In the genomic region with DNA sequence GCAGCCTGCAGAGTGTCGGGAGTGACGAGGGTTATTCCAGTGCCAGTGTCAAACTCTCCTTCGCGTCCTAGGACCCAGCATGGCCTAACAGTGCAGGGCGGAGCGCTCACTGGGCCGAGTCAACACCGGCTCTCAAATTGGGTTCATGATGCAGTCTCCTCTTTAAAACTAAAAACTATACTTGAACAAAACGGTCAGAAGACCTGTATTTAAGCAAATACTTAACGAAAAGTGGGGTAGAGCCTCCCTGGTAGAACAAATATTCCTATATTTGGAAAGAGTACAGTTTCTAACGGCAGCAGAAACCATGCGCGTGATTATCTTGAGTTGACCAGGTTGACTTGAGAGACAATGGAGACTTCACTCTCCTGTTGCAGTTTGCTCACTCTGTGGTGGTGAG, we compare ENCODE assay signal across 27 mouse cellular contexts. TPM values are rescaled to one million over a fixed set of nuclear protein-coding genes. Genes with fewer than 3 reads are reported as not detected.
"Had no signal": no experiment of that assay in that cellular context is flagged by ENCODE, and none has a peak within 500 bp of the region (broad histone marks: within the 10 kb centered on the region; RNA-seq: fewer than 3 reads in every experiment).

TSS of gene Gm10197 (minus strand) at position 101 of the 400 bp plus-strand sequence.

- ATAC-seq: intestine, embryonic 16.5 days had no signal

- H3K27me3 ChIP-seq: liver, embryonic 13.5 days had no signal

- H3K9ac ChIP-seq: liver, embryonic 13.5 days had no signal

- DNase-seq: kidney, adult 18-20 months; kidney, postnatal 14 days; layer of hippocampus, adult 9-11 months; liver, embryonic 13.5 days; lung, adult 2 months; lung, postnatal 14 days; lung, postnatal 4 days; midbrain, embryonic 14.5 days; thymus, postnatal 25 days had no signal

- H3K27ac ChIP-seq: liver, embryonic 13.5 days had no signal

- H3K4me2 ChIP-seq: liver, embryonic 13.5 days; midbrain, embryonic 11.5 days had no signal

- H3K4me3 ChIP-seq: layer of hippocampus, adult 2 months; liver, embryonic 13.5 days had no signal

- H3K9me3 ChIP-seq: liver, embryonic 13.5 days had no signal

RNA-seq across cellular contexts. Expression of gene Gm10197, which starts in this region (rescaled TPM):
- total RNA-seq: layer of hippocampus, adult 2 months; layer of hippocampus, postnatal 25 days; left cerebral cortex, adult 18-20 months; left cerebral cortex, postnatal 25 days; liver, adult 2 months; megakaryocyte progenitor cell, adult 5-6 weeks; megakaryocyte-erythroid progenitor cell, adult 5-6 weeks; midbrain, postnatal 0 days had no signal
- polyA plus RNA-seq: intestine, embryonic 16.5 days; large intestine, adult 2 months; limb, embryonic 14.5 days; liver, adult 2 months; liver, embryonic 13.5 days; liver, embryonic 16.5 days; lung, adult 2 months; lung, embryonic 16.5 days; midbrain, embryonic 11.5 days; midbrain, postnatal 0 days; neural tube, embryonic 11.5 days; small intestine, adult 2 months; spleen, adult 2 months; urinary bladder, adult 2 months had no signal
